Mouse (Mus musculus): Measurements from ENCODE around the gene Polr3b. TPM values are rescaled to one million over a fixed set of nuclear protein-coding genes. Genes with fewer than 3 reads are reported as not detected.

Gene Polr3b
- polyA plus RNA-seq, 1 experiment from 2014 or later, result 10.5 TPM

GRCm38 (mm10) chr10:84654029-84654428 is 31.9 kb downstream of the Polr3b start:
- 75% methylated on average over 4 of the region's 4 CpGs for WGBS
- no peak overlapping the region for H3K27ac ChIP-seq (ENCODE audit: low read length)
- H3K4me1 ChIP-seq (ENCODE audit: control insufficient read depth, insufficient read depth, low read length), result no peaks in the 10 kb centered on the region
- no peaks in the 10 kb centered on the region for H3K27me3 ChIP-seq (replicated peaks; ENCODE audit: control insufficient read depth, insufficient read depth, low read length)
- no peak overlapping the region for H3K4me2 ChIP-seq (ENCODE audit: low read depth, low read length)
- ATAC-seq, result no peak
- H3K4me3 ChIP-seq (ENCODE audit: low read length), result no peak overlapping the region
- H3K9me3 ChIP-seq (ENCODE audit: control insufficient read depth, low read length), result no peaks in the 10 kb centered on the region
- no peak overlapping the region for H3K9ac ChIP-seq (ENCODE audit: low read depth, low read length)
- H3K36me3 ChIP-seq (ENCODE audit: control insufficient read depth, insufficient read depth, low read length), result no peaks in the 10 kb centered on the region

GRCm38 (mm10) chr10:84654731-84655130 is 32.6 kb downstream of the Polr3b start:
- ATAC-seq, result no peak
- no peaks in the 10 kb centered on the region for H3K36me3 ChIP-seq (ENCODE audit: control insufficient read depth, insufficient read depth, low read length)
- no peak overlapping the region for H3K9ac ChIP-seq (ENCODE audit: low read depth, low read length)
- H3K9me3 ChIP-seq (ENCODE audit: control insufficient read depth, low read length), result no peaks in the 10 kb centered on the region
- WGBS, result 88% methylated on average over 4 of the region's 4 CpGs
- no peak overlapping the region for H3K27ac ChIP-seq (ENCODE audit: low read length)
- H3K4me2 ChIP-seq (ENCODE audit: low read depth, low read length), result no peak overlapping the region
- H3K4me1 ChIP-seq (ENCODE audit: control insufficient read depth, insufficient read depth, low read length), result no peaks in the 10 kb centered on the region
- H3K27me3 ChIP-seq (replicated peaks; ENCODE audit: control insufficient read depth, insufficient read depth, low read length), result no peaks in the 10 kb centered on the region
- H3K4me3 ChIP-seq (ENCODE audit: low read length), result no peak overlapping the region

- 84% methylated on average over 4 of the region's 4 CpGs for WGBS
- Histone ChIP-seq H3K4me2 (ENCODE audit: low read depth, low read length) (no peak overlapping the region), H3K36me3 (ENCODE audit: control insufficient read depth, insufficient read depth, low read length) (peaks cover 4% of the 10 kb centered on the region; the same call in 1 of the 2 replicates), H3K27me3 (replicated peaks; ENCODE audit: control insufficient read depth, insufficient read depth, low read length) (no peaks in the 10 kb centered on the region), H3K9me3 (ENCODE audit: control insufficient read depth, low read length) (no peaks in the 10 kb centered on the region), H3K27ac (ENCODE audit: low read length) (no peak overlapping the region), H3K9ac (ENCODE audit: low read depth, low read length) (no peak overlapping the region), H3K4me3 (ENCODE audit: low read length) (no peak overlapping the region), H3K4me1 (ENCODE audit: control insufficient read depth, insufficient read depth, low read length) (no peaks in the 10 kb centered on the region)
- no peak for ATAC-seq
Measured at GRCm38 (mm10) chr10:84656618-84657017, 34.5 kb downstream of the Polr3b start.

- Histone ChIP-seq H3K9ac (ENCODE audit: low read depth, low read length) (no peak overlapping the region), H3K27me3 (replicated peaks; ENCODE audit: control insufficient read depth, insufficient read depth, low read length) (no peaks in the 10 kb centered on the region), H3K4me3 (ENCODE audit: low read length) (no peak overlapping the region), H3K4me1 (ENCODE audit: control insufficient read depth, insufficient read depth, low read length) (no peaks in the 10 kb centered on the region), H3K4me2 (ENCODE audit: low read depth, low read length) (no peak overlapping the region), H3K27ac (ENCODE audit: low read length) (no peak overlapping the region), H3K36me3 (ENCODE audit: control insufficient read depth, insufficient read depth, low read length) (peaks cover 4% of the 10 kb centered on the region; the same call in 1 of the 2 replicates), H3K9me3 (ENCODE audit: control insufficient read depth, low read length) (no peaks in the 10 kb centered on the region)
- ATAC-seq, result no peak
- 65% methylated on average over 6 of the region's 6 CpGs for WGBS
Measured at GRCm38 (mm10) chr10:84657437-84658087, 35.5 kb downstream of the Polr3b start.

DNA sequence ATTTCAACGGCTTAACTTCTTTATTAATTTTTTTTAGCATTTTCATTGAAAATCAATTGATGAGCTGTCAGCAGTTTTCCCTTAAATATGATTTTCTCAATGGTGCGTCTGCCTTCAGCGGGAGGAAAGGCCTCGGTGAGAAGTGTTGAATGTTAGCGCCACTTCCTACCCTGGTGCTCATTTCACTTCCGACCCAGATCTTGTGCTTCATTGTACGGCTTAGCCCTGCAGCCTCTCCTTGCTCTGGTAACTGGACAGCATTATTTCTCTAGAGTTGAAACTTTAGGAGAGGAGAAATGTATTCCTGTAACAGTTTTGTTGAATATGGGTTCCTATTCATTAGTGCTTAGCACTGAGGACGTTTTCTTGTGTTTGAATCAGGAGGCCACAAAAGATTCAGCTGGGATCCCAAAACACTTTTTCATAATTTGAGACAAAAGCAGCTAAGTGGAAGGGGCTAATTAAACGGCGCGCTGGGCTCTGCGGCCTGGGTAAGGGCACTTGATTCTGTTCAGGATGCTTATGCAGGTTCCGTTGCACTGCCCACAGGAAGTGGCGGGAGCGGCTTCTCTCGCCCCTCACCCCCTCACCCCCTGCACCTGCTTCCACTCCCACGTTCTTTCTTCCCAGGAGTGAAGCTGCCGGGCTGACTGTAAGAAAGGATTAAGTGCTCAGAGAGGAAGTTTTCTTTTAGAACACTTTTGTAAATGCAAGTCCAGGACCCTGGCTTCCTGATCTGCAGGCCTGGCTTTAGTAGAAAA is 36.2 kb downstream of the Polr3b start:
- no peak overlapping the region for H3K4me2 ChIP-seq (ENCODE audit: low read depth, low read length)
- no peaks in the 10 kb centered on the region for H3K9me3 ChIP-seq (ENCODE audit: control insufficient read depth, low read length)
- H3K27ac ChIP-seq (ENCODE audit: low read length), result no peak overlapping the region
- no peaks in the 10 kb centered on the region for H3K4me1 ChIP-seq (ENCODE audit: control insufficient read depth, insufficient read depth, low read length)
- H3K4me3 ChIP-seq (ENCODE audit: low read length), result no peak overlapping the region
- peaks cover 4% of the 10 kb centered on the region; the same call in 1 of the 2 replicates for H3K36me3 ChIP-seq (ENCODE audit: control insufficient read depth, insufficient read depth, low read length)
- no peaks in the 10 kb centered on the region for H3K27me3 ChIP-seq (replicated peaks; ENCODE audit: control insufficient read depth, insufficient read depth, low read length)
- no peak overlapping the region for H3K9ac ChIP-seq (ENCODE audit: low read depth, low read length)
- WGBS, result 66% methylated on average over 18 of the region's 18 CpGs
- ATAC-seq, result 0 out of 2 replicates have a peak, but pooled peaks have one; percentile 53

DNA sequence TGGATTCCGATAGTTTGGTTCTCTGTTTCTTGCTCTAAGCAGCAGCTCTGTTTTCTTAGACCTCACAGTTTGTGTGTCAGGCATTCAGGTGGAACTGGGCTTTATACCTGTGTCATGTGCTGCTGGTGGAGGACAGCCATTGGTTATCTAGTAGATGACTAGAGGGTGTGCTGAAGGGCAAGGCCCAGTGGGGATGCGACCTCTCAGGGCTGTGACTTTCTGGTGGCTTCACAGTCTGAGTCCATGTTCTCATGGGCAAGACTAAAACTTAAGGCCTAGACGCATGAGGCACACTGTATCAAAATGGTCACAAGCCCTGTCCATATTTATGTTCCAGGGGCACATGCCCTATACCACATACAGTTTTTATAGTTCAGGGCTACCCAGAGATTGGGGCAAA is 37.2 kb downstream of the Polr3b start:
- no peaks in the 10 kb centered on the region for H3K27me3 ChIP-seq (replicated peaks; ENCODE audit: control insufficient read depth, insufficient read depth, low read length)
- H3K4me1 ChIP-seq (ENCODE audit: control insufficient read depth, insufficient read depth, low read length), result no peaks in the 10 kb centered on the region
- H3K36me3 ChIP-seq (ENCODE audit: control insufficient read depth, insufficient read depth, low read length), result peaks cover 4% of the 10 kb centered on the region; the same call in 1 of the 2 replicates
- H3K9me3 ChIP-seq (ENCODE audit: control insufficient read depth, low read length), result no peaks in the 10 kb centered on the region
- no peak overlapping the region for H3K4me3 ChIP-seq (ENCODE audit: low read length)
- no peak for ATAC-seq
- H3K4me2 ChIP-seq (ENCODE audit: low read depth, low read length), result no peak overlapping the region
- H3K27ac ChIP-seq (ENCODE audit: low read length), result no peak overlapping the region; the same call in 1 of the 2 replicates
- no peak overlapping the region for H3K9ac ChIP-seq (ENCODE audit: low read depth, low read length)
- WGBS, result 89% methylated on average over 3 of the region's 3 CpGs

GRCm38 (mm10) chr10:84662138-84662537 is 40.0 kb downstream of the Polr3b start:
- no peak overlapping the region for H3K4me3 ChIP-seq (ENCODE audit: low read length)
- H3K4me1 ChIP-seq (ENCODE audit: control insufficient read depth, insufficient read depth, low read length), result no peaks in the 10 kb centered on the region
- 94% methylated on average over 6 of the region's 6 CpGs for WGBS
- H3K9me3 ChIP-seq (ENCODE audit: control insufficient read depth, low read length), result no peaks in the 10 kb centered on the region
- H3K4me2 ChIP-seq (ENCODE audit: low read depth, low read length), result no peak overlapping the region
- no peak overlapping the region for H3K27ac ChIP-seq (ENCODE audit: low read length)
- H3K27me3 ChIP-seq (replicated peaks; ENCODE audit: control insufficient read depth, insufficient read depth, low read length), result no peaks in the 10 kb centered on the region
- H3K36me3 ChIP-seq (ENCODE audit: control insufficient read depth, insufficient read depth, low read length), result peaks cover 4% of the 10 kb centered on the region; the same call in 1 of the 2 replicates
- no peak for ATAC-seq
- no peak overlapping the region for H3K9ac ChIP-seq (ENCODE audit: low read depth, low read length)

GRCm38 (mm10) chr10:84665713-84666260 is 43.7 kb downstream of the Polr3b start:
- no peaks in the 10 kb centered on the region for H3K27me3 ChIP-seq (replicated peaks; ENCODE audit: control insufficient read depth, insufficient read depth, low read length)
- H3K4me3 ChIP-seq (ENCODE audit: low read length), result no peak overlapping the region
- no peaks in the 10 kb centered on the region for H3K9me3 ChIP-seq (ENCODE audit: control insufficient read depth, low read length)
- no peaks in the 10 kb centered on the region for H3K4me1 ChIP-seq (ENCODE audit: control insufficient read depth, insufficient read depth, low read length)
- peaks cover 4% of the 10 kb centered on the region; the same call in 1 of the 2 replicates for H3K36me3 ChIP-seq (ENCODE audit: control insufficient read depth, insufficient read depth, low read length)
- 39% methylated on average over 3 of the region's 3 CpGs for WGBS
- ATAC-seq, result no peak
- no peak overlapping the region for H3K9ac ChIP-seq (ENCODE audit: low read depth, low read length)
- no peak overlapping the region for H3K4me2 ChIP-seq (ENCODE audit: low read depth, low read length)
- H3K27ac ChIP-seq (ENCODE audit: low read length), result no peak overlapping the region

DNA sequence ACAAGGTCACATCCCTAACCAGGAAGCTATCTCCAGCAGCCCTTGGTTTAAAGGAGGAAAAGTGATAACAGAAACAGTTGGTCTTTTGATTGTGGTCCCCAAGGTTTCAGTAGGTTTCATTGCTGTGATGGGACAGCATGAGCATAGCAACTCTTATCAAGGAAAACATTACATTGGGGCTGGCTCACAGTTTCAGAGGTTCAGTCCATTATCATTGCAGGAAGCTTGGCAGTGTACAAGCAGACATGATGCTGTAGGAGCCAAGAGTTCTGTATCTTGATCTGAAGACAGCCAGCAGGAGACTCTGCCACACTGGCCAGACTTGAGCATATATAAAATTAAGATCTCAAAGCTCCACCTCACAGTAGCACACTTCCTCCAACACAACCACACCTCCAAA is 53.6 kb downstream of the Polr3b start:
- H3K9me3 ChIP-seq (ENCODE audit: control insufficient read depth, low read length), result no peaks in the 10 kb centered on the region
- H3K27ac ChIP-seq (ENCODE audit: low read length), result no peak overlapping the region
- no peak overlapping the region for H3K4me3 ChIP-seq (ENCODE audit: low read length)
- H3K9ac ChIP-seq (ENCODE audit: low read depth, low read length), result no peak overlapping the region
- H3K36me3 ChIP-seq (ENCODE audit: control insufficient read depth, insufficient read depth, low read length), result peaks cover 13% of the 10 kb centered on the region
- H3K4me1 ChIP-seq (ENCODE audit: control insufficient read depth, insufficient read depth, low read length), result no peaks in the 10 kb centered on the region
- no peak overlapping the region for H3K4me2 ChIP-seq (ENCODE audit: low read depth, low read length)
- no peaks in the 10 kb centered on the region for H3K27me3 ChIP-seq (replicated peaks; ENCODE audit: control insufficient read depth, insufficient read depth, low read length)
- no peak for ATAC-seq
